Mouse (Mus musculus) bone marrow macrophage, adult 2 months (primary cell): ENCODE measurements around the gene Pou4f2.

Experiments
- CTCF ChIP-seq: IDR thresholded peaks from 2 replicates; pipeline ENCODE4 v1.5.1; 2012; ENCODE audit warnings: low read depth, mild to moderate bottlenecking, low read length, moderate library complexity
- POLR2A ChIP-seq: IDR thresholded peaks from 2 replicates; pipeline ENCODE4 v1.6.1; 2012; ENCODE audit warnings: mild to moderate bottlenecking, low read depth, low read length, borderline replicate concordance

DNA sequence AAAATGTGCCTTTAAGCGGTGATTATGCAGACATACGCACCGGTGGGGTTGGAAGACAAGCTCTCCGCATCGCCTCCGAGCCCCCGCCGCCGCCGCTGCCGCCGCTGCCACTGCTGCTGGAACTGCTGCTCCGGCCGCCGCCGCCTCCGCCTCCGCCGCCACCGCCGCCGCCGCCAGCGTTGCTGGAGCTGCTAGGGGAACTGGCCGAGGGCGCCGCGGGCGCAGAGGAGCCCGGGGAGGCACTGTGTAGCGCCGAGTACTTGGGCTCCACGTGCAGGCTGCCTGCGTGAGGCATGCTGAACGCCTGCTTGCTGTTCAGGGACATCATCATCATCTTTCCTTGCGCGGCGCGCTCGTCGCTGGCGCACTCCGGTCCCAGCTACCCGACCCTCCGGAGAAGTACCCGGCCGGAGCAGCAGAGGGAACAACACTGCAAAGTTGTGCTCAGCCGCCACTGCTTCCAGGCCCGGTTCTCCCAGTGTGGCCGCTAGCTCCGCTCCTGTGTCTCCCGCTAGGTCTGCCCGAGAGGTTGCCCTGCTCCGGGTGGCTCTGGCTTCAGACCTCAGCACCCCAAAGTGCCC lies at the start of gene Pou4f2:
- no peak for TF ChIP-seq POLR2A
- TF ChIP-seq CTCF: no peak
